Mouse (Mus musculus) olfactory bulb, adult 2 months (tissue): ENCODE measurements around the gene Itpa.

Experiments used
- CTCF ChIP-seq: fragments of 200-500 bp; IDR thresholded peaks from 2 replicates; pipeline ENCODE4 v1.5.1; 2012; ENCODE audit warnings: low read depth, mild to moderate bottlenecking, low read length, moderate library complexity; ENCODE audit not compliant: insufficient read depth
- POLR2A ChIP-seq: fragments of 200-500 bp; IDR thresholded peaks from 2 replicates; pipeline ENCODE4 v1.6.1; 2012; ENCODE audit warnings: mild to moderate bottlenecking, low read depth, low read length, moderate library complexity; ENCODE audit not compliant: insufficient read depth

- TF ChIP-seq CTCF (no peak), POLR2A (peak; percentile 89)
Observed at GRCm38 (mm10) chr2:130664102-130664701, 3.2 kb upstream of the Itpa start, which contains the start of gene Ddrgk1.
